Mouse (Mus musculus) myocyte (in vitro differentiated cells): ENCODE measurements at regions not wholly inside any gene's neighbourhood (a gene's known extent, or its start where the extent isn't known, plus 50 kb on each side); places are given as distances from the start of the nearest gene placed in this dataset.

Experiments
- E2F4 ChIP-seq: IDR thresholded peaks from one replicate; pipeline ENCODE4 v1.6.1; 2011; ENCODE audit warnings: mild to moderate bottlenecking, control low read depth, moderate library complexity; ENCODE audit not compliant: insufficient read depth
- TCF12 ChIP-seq: IDR thresholded peaks from one replicate; pipeline ENCODE4 v1.6.1; 2011; ENCODE audit warnings: mild to moderate bottlenecking, control low read depth; ENCODE audit not compliant: poor library complexity, insufficient read depth, severe bottlenecking

- TF ChIP-seq TCF12 = no peak
- TF ChIP-seq E2F4 = no peak
Measured at GRCm38 (mm10) chr13:37632835-37633440, 145.3 kb upstream of the Rreb1 start.
